Mouse (Mus musculus) gastrocnemius, postnatal 14 days (tissue): Measurements from ENCODE around the gene Tbc1d2b. TPM values are rescaled to one million over a fixed set of nuclear protein-coding genes. Genes with fewer than 3 reads are reported as not detected.

ENCODE experiments used
- DNase-seq: peaks from one replicate; pipeline ENCODE4 v3.0.0; 2021; ENCODE audit warnings: mixed read lengths
- intact Hi-C: fragments of 180-260 bp; cut with DNase I; formaldehyde crosslinking; loops from one replicate; pipeline ENCODE4 v1.15.1; 2025; ENCODE audit warnings: low total_unique reads
- total RNA-seq, 2 experiments: library from RNA; stranded (reverse); gene quantifications; 2 replicates each; pipeline ENCODE4 v1.2.3; 2021

Gene Tbc1d2b
- total RNA-seq, 2 experiments from 2014 or later, result 11.3 to 13.4 TPM

DNA sequence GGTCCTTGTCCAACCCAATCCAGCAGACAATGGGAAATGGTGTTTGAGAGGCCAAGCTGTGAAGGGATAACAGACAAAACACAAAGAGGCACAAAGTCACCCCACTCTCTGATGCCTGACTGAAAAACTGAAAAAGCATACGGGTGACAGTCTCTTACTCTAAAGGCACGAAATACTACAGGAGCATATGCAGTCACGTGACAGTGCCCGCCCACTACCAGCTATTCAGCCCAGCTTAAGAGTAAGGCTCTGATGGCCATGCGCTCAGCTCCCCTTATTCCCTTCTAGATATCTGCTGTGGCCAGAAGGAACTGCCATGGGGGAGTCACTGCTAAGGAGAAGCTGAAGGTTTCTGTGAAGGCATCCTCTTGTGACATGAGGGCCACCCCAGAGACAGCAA, 24.8 kb downstream of the Tbc1d2b start:
- intact Hi-C loops, result no loop called here
- no peak for DNase-seq

DNA sequence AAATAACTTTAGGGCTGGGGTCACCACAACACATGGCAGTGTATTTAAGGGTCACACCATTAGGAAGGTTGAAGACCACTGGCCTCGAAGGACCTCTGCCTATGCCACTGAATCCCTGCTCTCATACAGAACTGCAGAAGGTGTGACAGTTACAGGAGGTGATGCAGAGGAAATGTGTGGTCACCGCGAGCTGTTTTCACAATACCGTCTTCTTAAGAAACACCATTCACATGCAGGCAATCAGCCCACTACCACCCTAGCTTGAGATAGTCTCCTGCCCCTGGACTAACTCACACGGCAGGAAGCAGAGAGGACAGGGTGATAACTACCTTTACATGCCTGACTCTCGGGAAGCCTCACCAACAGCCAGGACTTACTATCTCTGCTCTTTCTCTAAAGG, 25.4 kb downstream of the Tbc1d2b start:
- intact Hi-C loops, result no loop called here
- DNase-seq, result no peak

DNA sequence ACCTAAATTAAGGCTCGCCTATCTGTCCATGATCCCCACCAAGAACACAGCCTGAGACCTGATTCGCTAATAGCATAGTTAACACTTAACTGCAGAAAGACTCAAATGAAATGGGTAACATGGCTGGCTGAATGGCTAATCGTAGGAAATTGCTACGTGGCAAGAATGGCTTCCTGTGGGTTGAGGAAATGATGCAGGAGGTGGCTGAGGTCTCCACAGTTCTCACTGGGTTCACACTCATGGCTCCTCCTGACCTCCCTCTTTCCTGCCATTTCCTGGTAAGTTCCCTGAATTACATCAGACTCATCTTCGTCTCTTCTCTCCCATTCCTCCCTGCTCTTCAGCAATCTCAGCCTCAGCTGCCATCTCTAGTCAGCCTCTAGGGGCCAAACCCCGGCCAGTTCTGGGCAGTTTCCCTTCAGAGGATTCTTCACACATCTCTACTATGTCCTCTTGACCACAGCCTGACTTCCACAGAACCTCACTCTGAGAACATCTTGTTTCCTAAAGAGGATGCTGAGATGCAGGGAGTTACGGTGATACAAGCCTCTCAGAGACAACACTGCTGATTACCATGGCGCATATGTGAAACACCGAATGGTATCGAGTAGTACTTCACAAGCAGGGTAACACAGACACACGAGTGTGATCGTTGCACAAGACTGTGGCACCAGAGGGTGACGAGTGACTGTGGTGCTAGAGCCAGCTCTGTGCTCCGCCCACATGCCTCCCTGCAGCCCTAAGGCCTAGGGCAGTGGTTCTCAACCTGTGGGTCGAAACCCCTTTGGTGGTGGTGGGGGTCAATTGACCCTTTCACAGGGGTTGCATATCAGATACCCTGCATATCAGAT, 26.1 kb downstream of the Tbc1d2b start:
- no peak for DNase-seq
- intact Hi-C loops, result no loop called here

DNA sequence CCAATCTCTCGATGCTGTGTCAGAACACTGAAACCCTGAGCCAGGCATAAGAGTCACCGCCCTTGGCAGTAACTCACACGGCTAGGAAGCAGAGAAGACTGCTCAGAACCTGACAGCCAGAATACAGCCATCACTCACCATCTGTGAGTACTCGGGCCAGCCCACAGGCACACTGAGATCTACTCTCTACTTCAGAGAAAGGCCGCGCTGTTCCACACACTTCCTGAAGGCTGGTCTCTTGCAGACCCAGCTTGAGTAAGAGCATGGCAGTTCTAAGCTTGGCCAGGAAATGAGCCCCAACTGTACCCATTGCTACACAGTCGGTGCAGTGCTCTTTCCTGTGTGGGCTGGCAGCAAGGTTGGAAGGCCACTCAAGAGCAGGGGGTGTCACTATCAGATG, 27.7 kb downstream of the Tbc1d2b start:
- DNase-seq, result no peak
- intact Hi-C loops, result no loop called here

DNA sequence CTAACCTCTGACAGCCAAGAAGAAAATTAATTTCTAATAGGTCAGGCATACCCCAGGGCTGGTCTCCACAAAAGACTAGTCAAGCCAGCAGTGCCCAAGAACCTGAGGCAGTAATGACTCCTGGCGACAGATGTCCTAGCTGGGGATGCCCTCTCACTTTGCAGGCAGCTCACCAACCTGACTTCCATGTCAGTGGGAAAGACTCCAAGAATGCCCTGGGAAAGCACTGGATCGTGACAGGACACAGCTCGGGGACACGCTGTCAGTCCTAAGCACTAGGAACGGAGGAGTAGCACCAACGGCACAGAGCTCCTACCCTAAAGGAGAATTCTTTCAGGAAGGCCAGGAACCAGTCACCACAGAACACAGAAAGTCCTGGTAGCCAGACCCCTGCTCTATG, 28.3 kb downstream of the Tbc1d2b start:
- intact Hi-C loops, result no loop called here
- no peak for DNase-seq

DNA sequence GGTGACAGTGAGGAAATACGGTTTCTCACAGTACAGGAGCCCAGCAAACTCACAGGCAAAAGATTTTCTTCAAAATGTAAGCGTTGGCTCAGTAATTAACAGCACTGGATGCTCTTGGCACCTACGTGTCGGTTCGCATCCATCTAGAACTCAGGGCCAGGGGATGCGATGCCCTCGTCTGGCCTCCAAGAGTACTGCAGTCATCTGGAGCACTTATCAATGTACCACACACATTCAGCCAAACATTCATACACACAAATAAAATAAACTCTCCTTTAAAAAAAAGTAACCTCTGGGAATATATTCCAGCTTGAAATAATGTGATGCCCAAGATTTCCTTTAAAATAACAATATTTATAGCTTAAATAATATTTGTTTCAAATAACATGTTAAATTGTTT, 29.0 kb downstream of the Tbc1d2b start:
- intact Hi-C loops, result no loop called here
- no peak for DNase-seq

DNA sequence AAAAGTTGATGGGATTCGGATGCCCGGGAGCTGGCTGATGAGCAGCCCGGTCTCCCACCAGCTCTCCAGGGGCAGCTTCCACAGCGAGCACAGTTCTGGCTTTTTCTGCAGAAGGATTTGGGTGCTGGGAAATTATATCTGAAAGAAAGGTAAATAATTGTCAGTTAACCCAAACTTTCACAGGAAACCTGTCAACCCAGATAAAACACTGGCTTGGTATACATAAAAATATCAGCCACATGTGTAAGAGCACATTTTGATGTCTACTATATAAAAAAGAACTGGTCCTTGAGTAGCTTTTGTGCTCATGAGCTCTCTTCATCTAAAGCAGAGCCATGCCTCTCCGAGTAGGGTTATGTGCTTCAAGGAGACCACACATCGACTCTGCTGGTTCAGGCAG, 29.6 kb downstream of the Tbc1d2b start:
- no peak for DNase-seq
- intact Hi-C loops, result no loop called here

DNA sequence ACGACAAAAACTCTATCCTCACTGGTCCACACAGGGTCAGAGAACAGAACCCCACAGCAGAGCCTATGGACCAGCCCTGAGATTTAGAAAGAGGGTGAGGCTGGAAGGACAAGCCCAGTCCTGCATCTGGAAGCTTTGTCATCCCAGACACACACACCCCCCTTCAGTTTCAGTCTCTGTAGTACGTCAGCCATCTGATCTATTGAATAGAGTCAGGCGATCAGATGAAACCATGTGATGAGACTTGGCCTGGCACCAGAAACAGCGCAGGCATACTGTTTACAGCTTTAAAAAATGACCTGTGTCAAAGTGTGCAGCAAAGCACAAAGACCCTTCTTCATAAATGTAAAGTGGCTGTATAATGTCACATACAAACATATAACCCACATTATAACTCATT, 30.0 kb downstream of the Tbc1d2b start:
- no peak for DNase-seq
- intact Hi-C loops, result no loop called here

DNA sequence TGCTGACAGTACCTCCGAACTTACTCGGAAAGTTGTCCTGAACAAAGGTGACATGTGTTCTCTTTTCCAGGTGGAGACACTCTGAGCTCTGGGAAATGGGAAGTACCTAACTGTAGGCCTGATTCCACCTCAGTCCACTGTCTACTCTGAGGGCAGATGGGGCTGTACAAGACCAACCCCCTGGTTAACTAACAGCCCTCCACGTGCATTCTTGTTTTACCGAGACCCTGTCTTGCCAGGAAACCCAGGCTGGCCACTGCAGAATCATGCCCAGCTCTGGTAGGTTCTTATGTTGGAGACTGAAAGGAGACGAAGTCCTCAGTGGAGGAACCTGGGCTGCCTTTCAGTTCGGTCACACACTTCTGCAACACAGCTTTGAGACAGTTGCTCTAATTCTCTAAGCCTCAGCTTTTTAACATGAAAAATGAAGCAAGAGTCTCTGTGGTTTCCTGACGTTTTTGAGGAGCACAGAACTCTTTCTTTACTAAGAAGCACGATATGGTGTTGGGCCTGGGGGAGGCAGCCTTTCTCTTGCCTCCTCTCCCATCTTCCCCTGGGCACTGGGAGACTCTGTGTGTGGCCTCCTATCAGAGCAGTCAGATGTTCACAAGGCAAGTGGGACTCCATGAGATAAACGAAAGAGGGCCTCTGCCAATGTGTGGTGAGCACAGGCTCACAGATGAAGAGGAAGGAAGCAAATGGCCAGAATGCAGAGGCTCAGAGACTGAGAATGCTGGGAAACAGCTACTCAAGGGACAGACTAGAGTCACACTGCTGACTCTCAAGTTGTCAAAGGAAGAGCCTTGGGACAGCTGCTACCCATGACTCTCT, 33.2 kb downstream of the Tbc1d2b start:
- no peak for DNase-seq
- intact Hi-C loops, result no loop called here

DNA sequence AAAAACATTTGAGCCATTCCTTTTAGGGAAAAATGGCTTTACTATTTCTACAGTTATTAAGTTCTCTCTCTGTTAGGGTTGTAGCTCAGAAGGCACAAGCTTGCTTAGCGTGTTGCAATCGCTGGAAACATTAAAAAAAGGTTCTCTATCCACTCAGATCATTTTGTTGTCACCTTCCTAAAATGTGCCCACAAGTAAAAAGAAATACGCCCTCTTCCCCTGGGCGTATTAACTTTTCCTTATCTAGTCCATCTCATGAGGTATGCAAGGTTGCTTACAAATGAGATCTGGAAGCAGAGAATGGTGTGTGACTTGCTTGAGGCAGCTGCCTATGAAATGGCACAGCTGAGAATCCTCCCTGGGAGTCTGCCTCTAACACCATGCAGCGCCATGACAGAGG, 33.8 kb downstream of the Tbc1d2b start:
- no peak for DNase-seq
- intact Hi-C loops, result no loop called here

DNA sequence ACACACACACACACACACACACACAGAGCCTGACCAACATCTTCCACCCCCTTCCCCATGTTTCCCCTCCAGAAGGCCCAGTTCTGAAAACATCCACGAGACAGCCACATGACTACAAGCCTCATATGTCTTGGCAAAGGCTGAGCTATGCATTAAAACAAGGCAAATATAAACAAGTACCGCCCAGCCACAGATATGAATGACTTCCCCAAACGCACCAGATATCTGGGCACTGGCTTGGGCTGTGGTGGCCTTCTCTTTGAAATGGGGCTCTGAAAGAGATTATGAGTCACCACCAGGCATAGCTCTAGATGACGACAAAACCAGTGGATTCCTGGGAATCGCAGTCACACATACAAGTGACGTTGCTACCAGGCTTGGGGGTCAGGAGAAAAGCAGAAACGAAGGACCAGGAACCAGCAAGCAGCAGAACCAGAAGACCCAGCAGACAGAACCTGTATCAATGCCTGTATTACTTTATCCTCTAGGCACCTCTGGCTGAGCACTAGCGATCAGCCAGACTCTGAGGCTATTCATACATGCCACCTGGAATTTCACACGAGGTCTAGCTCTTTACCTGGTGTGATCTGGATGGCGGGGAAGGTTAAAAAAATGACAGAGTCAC, 35.2 kb downstream of the Tbc1d2b start:
- DNase-seq, result no peak
- intact Hi-C loops, result no loop called here

DNA sequence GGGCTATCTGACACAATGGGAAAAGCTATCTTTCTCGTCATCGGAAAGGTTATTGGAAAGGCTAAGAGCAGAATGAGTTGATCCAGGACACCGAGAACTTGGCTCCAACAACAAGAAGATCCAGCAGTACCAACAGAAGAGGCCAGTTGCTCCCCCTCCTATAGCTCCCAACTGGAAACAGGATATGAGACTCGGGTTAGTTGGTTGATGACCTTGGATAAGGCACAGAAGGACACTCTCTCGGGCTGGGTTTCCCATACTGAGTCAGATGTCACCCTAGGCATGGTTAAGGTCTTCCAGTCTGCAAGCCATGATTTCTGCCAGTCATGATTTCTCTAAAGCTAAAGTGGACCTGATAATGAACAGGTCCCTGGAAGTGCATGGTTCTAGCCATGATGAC, 35.8 kb downstream of the Tbc1d2b start:
- intact Hi-C loops, result no loop called here
- DNase-seq, result no peak

DNA sequence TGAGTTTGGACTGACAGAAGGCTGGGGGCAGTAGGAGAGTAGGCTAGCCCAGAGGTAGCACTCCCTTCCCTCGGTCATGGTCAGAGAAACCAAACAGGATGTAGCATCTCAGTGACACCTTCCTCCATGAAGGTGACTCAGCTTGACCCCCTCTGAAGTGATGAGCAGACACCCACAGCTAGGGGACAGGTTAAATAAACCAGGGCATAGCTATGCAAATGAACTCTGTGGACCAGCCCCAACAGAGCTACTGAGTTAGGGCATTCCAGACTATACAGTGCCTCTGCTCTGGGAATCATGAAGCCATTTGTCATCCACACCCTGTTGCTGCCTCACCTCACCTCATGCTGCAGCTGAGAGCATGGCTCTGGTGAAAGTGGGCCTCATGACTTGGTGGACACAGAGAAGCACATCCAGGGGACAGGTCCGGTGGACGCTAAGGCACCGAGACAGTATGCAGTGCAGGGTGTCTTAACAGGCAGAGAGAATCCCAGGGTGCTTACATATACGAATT, 36.6 kb downstream of the Tbc1d2b start:
- intact Hi-C loops, result no loop called here

DNA sequence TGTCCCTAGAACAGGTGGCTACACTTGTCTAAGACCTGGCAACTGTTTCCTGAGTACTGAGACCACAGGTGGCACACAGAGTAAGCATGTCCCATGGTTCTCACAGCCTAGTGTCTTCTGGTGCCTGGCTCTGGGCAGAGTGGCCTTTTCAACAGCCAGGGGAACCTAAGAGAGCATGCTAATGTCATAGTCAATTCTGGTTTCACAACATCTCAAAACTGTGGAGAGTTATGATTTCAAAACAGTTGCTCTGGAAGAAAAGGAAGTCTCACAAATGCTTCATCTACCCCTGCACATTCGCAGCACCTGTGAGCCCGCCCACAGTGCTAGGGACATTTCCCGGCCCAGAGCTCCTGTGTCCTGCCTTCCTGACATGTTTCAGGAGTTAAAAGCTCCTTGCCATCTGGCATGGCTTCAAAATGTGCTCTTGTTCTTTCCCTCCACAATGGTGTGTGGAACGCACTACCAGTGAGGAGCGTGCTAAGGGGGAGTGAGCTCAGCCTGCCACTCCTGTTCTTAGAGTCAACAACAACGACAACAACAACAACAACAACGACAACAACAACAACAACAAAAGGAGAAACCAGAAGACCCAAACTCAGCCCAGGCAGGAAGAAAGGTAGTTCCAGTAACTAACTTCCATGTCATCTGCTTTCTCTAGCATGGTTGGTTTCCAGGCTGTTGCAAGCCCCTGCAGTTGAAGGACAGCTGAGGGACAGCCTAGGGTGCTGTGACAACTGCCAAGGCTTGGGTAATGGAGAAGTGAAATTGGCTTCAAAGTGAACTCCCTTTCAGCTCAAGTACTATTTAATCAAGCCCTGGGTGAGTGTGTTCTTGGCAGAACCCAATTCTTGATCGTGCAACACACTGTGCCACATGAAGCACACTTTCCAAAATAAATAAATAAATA, 37.6 kb downstream of the Tbc1d2b start:
- no peak for DNase-seq
- intact Hi-C loops, result no loop called here

More for the DNA sequence above, 36.6 kb downstream of the Tbc1d2b start:
- no peak for DNase-seq

DNA sequence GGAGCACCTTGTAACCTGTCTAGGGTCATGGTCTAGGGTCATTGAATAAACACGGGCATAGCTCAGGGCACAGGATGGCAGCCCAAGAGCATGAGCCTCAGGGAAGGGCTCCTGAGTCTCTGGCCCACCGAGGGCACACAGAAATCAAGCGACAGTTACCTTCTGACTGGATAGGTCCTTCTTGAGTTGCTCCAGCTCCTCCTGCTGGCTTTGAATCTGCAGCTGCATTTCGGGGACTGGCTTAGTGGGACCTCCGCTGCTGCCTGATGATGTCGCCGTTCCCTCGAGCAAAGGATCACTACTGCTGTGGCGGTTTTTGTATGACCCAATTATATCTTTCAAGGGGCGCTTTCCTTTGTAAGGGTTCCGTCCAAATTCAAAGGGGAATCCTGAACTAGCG, 43.4 kb downstream of the Tbc1d2b start:
- no peak for DNase-seq
- intact Hi-C loops, result no loop called here

DNA sequence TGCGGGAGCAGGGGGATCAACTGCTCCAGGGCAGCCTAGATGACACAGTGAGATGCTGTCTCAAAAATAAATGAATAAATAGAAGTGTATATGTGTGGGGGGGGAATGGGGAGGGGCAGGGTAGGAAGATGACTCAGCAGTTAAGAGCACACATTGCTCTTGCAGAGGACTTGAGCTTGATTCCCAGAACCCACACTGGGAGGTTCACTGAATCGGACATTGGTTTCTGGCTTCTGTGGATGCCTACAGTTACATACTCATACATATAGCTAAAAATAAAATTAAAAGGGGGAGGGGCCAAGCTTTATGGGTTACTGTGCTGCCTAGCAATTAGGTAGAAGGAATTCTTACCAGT, 43.9 kb downstream of the Tbc1d2b start:
- DNase-seq, result no peak
- intact Hi-C loops, result no loop called here

DNA sequence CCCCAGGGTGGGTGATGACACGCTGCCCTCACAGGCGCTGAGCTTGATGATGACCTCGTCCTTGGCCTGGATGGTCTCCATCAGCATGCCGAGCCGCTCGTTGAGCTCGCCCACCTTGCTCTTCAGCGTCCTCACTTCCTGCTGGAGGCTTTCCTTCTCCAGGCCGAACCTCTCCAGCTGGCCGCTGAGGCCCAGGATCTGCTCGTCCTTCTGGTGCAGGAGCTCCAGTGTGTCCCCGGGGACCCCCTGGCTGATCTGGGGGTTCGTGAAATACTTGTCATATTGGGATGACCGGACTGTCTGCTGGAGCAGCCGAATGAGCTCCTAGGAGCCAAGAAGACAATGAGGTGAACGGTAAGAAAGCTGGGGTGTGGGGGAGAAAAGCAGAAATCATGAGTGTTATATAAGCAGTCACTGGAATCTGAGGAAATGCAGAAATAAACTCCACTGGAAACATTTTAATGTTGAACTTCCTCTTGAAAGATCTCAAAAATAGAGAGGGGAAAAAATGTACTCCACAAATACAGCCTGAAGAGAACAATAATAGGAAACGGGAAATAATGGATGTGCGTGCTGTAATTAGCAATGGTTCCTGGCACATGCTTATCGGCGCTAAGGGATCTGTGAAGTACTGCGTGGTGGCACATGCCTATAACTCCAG, 44.4 kb downstream of the Tbc1d2b start:
- no peak for DNase-seq
- intact Hi-C loops, result no loop called here

DNA sequence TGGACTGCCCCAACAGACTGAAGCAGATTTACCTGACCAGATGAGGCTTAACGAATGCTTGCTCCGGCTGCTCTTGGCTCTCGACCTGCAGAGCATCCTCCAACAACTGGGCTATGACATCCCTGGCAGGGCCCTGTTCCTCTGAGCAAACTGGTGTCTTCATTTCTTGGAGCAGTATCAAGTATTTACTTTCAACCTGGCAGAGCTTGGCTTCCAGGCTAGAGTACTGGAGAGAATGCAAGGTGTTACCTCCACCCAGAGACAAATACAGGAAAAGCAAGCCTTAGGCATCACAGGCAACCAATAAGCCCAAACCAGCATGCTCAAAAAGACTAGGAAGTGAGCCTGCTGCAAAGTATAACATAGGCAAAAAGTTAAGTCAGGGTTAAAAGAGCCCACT, 48.3 kb downstream of the Tbc1d2b start:
- DNase-seq, result no peak
- intact Hi-C loops, result no loop called here

DNA sequence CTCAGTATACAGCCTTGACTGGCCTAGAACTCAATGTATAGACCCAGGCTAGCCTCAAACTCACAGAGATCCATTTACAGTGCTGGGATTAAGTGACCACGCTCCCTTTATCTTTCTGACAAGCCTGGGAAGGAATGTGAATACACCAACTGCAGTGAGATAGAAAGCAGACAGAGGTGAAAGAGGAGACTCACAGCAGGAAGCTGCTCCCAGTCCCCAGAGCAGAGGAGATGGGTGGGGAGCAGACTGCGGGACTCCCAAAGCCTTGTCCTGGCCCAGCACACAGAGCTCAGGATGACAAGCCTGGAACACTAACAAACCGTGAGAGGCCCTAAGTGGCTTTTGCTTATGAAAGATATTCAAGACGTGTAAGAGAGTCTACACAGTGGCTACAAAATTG, 53.1 kb downstream of the Tbc1d2b start:
- intact Hi-C loops, result loop anchor here (10.0 kb wide), 1 partner anchor 97 kb away; no protein-coding TSS in a partner anchor

More for the DNA sequence above, 53.1 kb downstream of the Tbc1d2b start:
- no peak for DNase-seq
